Mouse (Mus musculus) limb, embryonic 11.5 days (tissue): ENCODE measurements around the gene Kat8. TPM values are rescaled to one million over a fixed set of nuclear protein-coding genes. Genes with fewer than 3 reads are reported as not detected.
"Not testable (repeated sequence)": the region's sequence is repeated elsewhere in the genome, so short reads cannot be mapped to it uniquely, and the experiment has no call there.

Experiments
- ATAC-seq: fragments of 200-750 bp; cut with Nextera tagmentation; 2 replicates; pipeline ENCODE4 v1.8.0; 2017; ENCODE audit warnings: low read depth; ENCODE audit not compliant: insufficient number of reproducible peaks, low FRiP score, low TSS enrichment
- DNase-seq: peaks from one replicate; pipeline ENCODE4 v3.0.0-alpha.2; 2015; ENCODE audit warnings: low spot score
- H3K27ac ChIP-seq: fragments of 300-500 bp; sonication (generic); replicated peaks from 2 replicates; pipeline ENCODE4 v1.5.1; 2014; ENCODE audit warnings: low read depth, mild to moderate bottlenecking, low read length
- H3K27me3 ChIP-seq: fragments of 300-500 bp; sonication (generic); 2 replicates; pipeline ENCODE4 v1.6.1; 2014; ENCODE audit warnings: mild to moderate bottlenecking, low read length, mixed read lengths; ENCODE audit not compliant: control insufficient read depth, insufficient read depth
- H3K36me3 ChIP-seq: fragments of 300-500 bp; sonication (generic); 2 replicates; pipeline ENCODE4 v1.6.1; 2014; ENCODE audit warnings: mild to moderate bottlenecking, low read length, moderate library complexity, mixed read lengths; ENCODE audit not compliant: control insufficient read depth, insufficient read depth
- H3K4me1 ChIP-seq: fragments of 300-500 bp; sonication (generic); 2 replicates; pipeline ENCODE4 v1.6.1; 2014; ENCODE audit warnings: low read length, mixed read lengths; ENCODE audit not compliant: control insufficient read depth, insufficient read depth
- H3K4me2 ChIP-seq: fragments of 300-500 bp; sonication (generic); 2 replicates; pipeline ENCODE4 v1.6.1; 2014; ENCODE audit warnings: low read depth, mild to moderate bottlenecking, moderate library complexity; ENCODE audit not compliant: severe bottlenecking
- H3K4me3 ChIP-seq: fragments of 300-500 bp; sonication (generic); 2 replicates; pipeline ENCODE4 v1.5.1; 2014; ENCODE audit warnings: low read depth, low read length
- H3K9ac ChIP-seq: fragments of 300-500 bp; sonication (generic); 2 replicates; pipeline ENCODE4 v1.6.1; 2014; ENCODE audit warnings: mild to moderate bottlenecking, low read length
- H3K9me3 ChIP-seq: fragments of 300-500 bp; sonication (generic); 2 replicates; pipeline ENCODE4 v1.6.1; 2016; ENCODE audit warnings: low read length; ENCODE audit not compliant: control insufficient read depth
- WGBS: fragments of 180-500 bp; shearing (Covaris S2); extraction: QIAGEN DNeasy Blood & Tissue Kit; methylation state at CpG from one replicate; pipeline ENCODE4 v1.1.7; 2014; 5-methylcytosine and 5-hydroxymethylcytosine counted together
- polyA plus RNA-seq: library from polyadenylated mRNA; unstranded; fragments of >200 nt; fragmentation: Nextera tagmentation; extraction: Ambion mirVana; gene quantifications from 2 replicates; pipeline ENCODE4 v1.2.1, GENCODE M21; 2014

Kat8 gene
- polyA plus RNA-seq, 1 experiment from 2014 or later = 48.2 TPM

- H3K4me2 ChIP-seq = peak overlapping the region; percentile 96
- ATAC-seq (no peak), DNase-seq (no peak)
- H3K4me3 ChIP-seq = peak overlapping the region; percentile 72
- H3K27ac ChIP-seq = no peak overlapping the region
- H3K9me3 ChIP-seq = no peaks in the 10 kb centered on the region
- no peaks in the 10 kb centered on the region for H3K36me3 ChIP-seq
- 0 out of 2 replicates have a peak, but pooled peaks cover 3% of the 10 kb centered on the region for H3K4me1 ChIP-seq
- H3K27me3 ChIP-seq = no peaks in the 10 kb centered on the region
- WGBS = 54% methylated on average over 18 of the region's 18 CpGs
- H3K9ac ChIP-seq = peak overlapping the region; percentile 75
Observed at GRCm38 (mm10) chr7:127936216-127936884, 24.0 kb downstream of the Kat8 start.

GRCm38 (mm10) chr7:127942097-127942496, 29.8 kb downstream of the Kat8 start:
- H3K27ac ChIP-seq, H3K4me2 ChIP-seq, H3K9me3 ChIP-seq, DNase-seq, H3K4me1 ChIP-seq, H3K4me3 ChIP-seq, ATAC-seq, H3K36me3 ChIP-seq, H3K9ac ChIP-seq: not testable (repeated sequence)
- H3K27me3 ChIP-seq = peaks cover 18% of the 10 kb centered on the region
- WGBS = 58% methylated on average over 2 of the region's 2 CpGs

- H3K4me1 ChIP-seq = no peaks in the 10 kb centered on the region
- H3K4me2 ChIP-seq = no peak overlapping the region
- DNase-seq (peak; percentile 38), ATAC-seq (no peak)
- H3K36me3 ChIP-seq = no peaks in the 10 kb centered on the region
- no peak overlapping the region for H3K9ac ChIP-seq
- 11% methylated on average over 23 of the region's 23 CpGs for WGBS
- no peak overlapping the region for H3K4me3 ChIP-seq
- no peaks in the 10 kb centered on the region for H3K9me3 ChIP-seq
- H3K27me3 ChIP-seq = peaks cover 18% of the 10 kb centered on the region
- H3K27ac ChIP-seq = no peak overlapping the region
Observed at GRCm38 (mm10) chr7:127944614-127945013, 32.3 kb downstream of the Kat8 start.

GRCm38 (mm10) chr7:127946470-127947023, 34.2 kb downstream of the Kat8 start, which contains the start of gene Prss36:
TSS of gene Prss36 (minus strand) at chr7:127946725.
- ATAC-seq = no peak
- Histone ChIP-seq H3K27me3 (peaks cover 18% of the 10 kb centered on the region), H3K9me3 (no peaks in the 10 kb centered on the region), H3K4me2 (no peak within 1 kb of the TSS), H3K36me3 (no peaks in the 10 kb centered on the region), H3K4me1 (no peaks in the 10 kb centered on the region), H3K9ac (no peak within 1 kb of the TSS), H3K4me3 (no peak within 1 kb of the TSS), H3K27ac (no peak within 1 kb of the TSS)
- WGBS = 76% methylated on average over 6 of the region's 6 CpGs
- DNase-seq = no peak

- DNase-seq (no peak), ATAC-seq (no peak)
- no peak overlapping the region for H3K9ac ChIP-seq
- H3K36me3 ChIP-seq = no peaks in the 10 kb centered on the region
- no peaks in the 10 kb centered on the region for H3K9me3 ChIP-seq
- no peak overlapping the region for H3K4me3 ChIP-seq
- 30% methylated on average over 13 of the region's 13 CpGs for WGBS
- no peaks in the 10 kb centered on the region for H3K4me1 ChIP-seq
- no peak overlapping the region for H3K27ac ChIP-seq
- no peaks in the 10 kb centered on the region for H3K27me3 ChIP-seq
- H3K4me2 ChIP-seq = no peak overlapping the region
Observed at GRCm38 (mm10) chr7:127952864-127953581, 40.7 kb downstream of the Kat8 start.

- Histone ChIP-seq H3K27ac (no peak overlapping the region), H3K9ac (no peak overlapping the region), H3K27me3 (no peaks in the 10 kb centered on the region), H3K4me1 (no peaks in the 10 kb centered on the region), H3K36me3 (no peaks in the 10 kb centered on the region), H3K9me3 (no peaks in the 10 kb centered on the region), H3K4me2 (no peak overlapping the region), H3K4me3 (no peak overlapping the region)
- no peak for DNase-seq
- 67% methylated on average over 5 of the region's 5 CpGs for WGBS
- no peak for ATAC-seq
Observed at GRCm38 (mm10) chr7:127959364-127959763, 47.0 kb downstream of the Kat8 start.

GRCm38 (mm10) chr7:127966371-127966918, 54.1 kb downstream of the Kat8 start:
- peak; percentile 10 for ATAC-seq
- DNase-seq = peak; percentile 30
- WGBS = 14% methylated on average over 10 of the region's 10 CpGs

More at GRCm38 (mm10) chr7:127966371-127966918, 54.1 kb downstream of the Kat8 start:
- Histone ChIP-seq H3K4me1 (peaks cover 3% of the 10 kb centered on the region; the same call in 1 of the 2 replicates), H3K36me3 (peaks cover 13% of the 10 kb centered on the region), H3K27me3 (no peaks in the 10 kb centered on the region), H3K9me3 (no peaks in the 10 kb centered on the region), H3K9ac (peak overlapping the region; percentile 99), H3K4me3 (peak overlapping the region; percentile 97), H3K27ac (peak overlapping the region; percentile 96), H3K4me2 (peak overlapping the region; percentile 64)
